Mouse (Mus musculus): ENCODE measurements around the gene Usp21.
"Not testable (repeated sequence)": the region's sequence is repeated elsewhere in the genome, so short reads cannot be mapped to it uniquely, and the experiment has no call there.

Gene Usp21

GRCm38 (mm10) chr1:171247453-171247841, 40.3 kb downstream of the Usp21 start:
- intact Hi-C loops (cut with DNase I) = no loop called here

GRCm38 (mm10) chr1:171246709-171247452, 40.9 kb downstream of the Usp21 start:
- intact Hi-C loops (cut with DNase I) = no loop called here

DNA sequence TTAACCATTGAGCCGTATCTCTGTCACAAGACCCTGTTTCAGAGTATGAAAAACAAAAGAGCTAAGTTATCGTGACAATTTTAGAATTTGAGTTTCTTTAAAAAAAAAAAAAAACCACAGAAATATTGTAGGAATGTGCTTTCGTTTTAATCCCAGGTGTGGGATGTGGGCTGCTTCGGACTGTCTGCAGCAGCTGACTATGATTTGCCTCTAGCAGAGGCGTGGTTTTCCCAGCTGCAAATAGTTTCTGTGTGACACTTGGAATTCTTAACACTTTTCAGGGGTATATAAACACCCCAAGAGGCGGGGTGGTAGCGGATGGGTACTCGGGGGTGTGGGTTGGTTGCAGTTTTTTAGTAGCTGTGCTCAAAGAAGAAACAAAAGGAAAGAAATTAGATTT, 42.4 kb downstream of the Usp21 start:
- intact Hi-C loops (cut with DNase I) = no loop called here

DNA sequence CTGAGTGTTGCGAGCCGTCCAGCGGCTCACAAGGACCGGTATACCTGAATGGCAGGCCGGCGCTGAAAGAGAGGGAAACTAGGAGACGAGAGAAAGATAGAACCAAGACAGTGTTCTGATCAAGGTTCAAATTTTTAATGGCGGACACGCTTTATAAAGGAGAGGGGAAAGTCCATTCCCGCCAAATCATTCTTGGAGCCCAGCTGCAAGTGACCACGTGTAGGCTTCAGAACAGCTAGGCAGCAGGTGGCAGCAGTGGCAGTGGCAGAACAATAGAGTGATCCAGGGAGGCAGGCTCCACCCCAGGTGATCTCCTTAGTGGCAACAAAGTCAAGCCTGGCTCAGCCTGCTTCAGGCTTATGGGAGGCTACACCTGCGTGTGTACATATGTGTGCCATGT, 45.8 kb downstream of the Usp21 start:
- intact Hi-C loops (cut with DNase I) = not testable (repeated sequence)

DNA sequence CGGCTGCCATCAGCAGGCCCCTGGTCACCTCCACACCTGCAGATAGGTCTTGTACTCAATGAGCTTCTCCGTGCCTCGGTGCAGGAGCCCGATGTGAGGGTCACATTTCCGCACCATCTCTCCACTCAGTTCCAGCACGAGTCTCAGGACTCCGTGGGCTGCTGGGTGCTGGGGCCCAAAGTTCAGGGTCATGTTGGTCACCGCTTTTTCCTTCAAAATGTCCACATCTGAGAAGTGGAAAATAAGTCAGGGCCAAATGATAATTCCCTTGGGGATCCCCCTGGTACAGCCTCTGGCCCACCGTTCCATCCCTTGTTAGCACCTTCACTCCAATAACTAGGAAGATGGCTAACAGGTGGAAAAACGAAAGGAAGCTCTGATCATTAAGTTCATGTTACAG, 46.9 kb downstream of the Usp21 start:
- intact Hi-C loops (cut with DNase I) = no loop called here

- intact Hi-C loops (cut with DNase I) = loop anchor here (2.0 kb wide), 1 partner anchor 15 kb away; the partner anchor contains the start of gene Apoa2
These were observed 47.6 kb downstream of the Usp21 start for GRCm38 (mm10) chr1:171239992-171240744.

DNA sequence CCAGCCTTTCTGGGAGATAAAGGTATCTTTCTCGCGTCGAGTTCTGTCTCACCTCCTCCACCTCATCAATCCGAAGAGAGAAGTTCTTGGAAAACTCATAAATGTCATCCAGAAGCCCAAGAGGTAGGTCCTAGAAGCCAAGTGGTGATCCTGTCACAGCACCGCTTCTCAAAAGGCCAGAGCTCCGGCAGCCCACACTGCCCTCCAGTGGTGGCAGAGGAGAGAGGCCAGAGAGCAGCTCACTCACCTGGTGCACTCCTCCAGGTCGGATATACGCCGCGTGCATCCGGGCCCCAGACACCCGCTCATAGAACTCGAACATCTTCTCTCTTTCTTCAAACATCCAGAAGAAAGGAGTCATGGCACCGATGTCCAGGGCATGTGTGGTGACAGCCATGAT, 49.3 kb downstream of the Usp21 start:
- intact Hi-C loops (cut with DNase I) = loop anchor here (2.0 kb wide), 1 partner anchor 14 kb away; the partner anchor contains the start of gene Apoa2

GRCm38 (mm10) chr1:171237438-171237837, 50.4 kb downstream of the Usp21 start:
- intact Hi-C loops (cut with DNase I) = no loop called here

- intact Hi-C loops (cut with DNase I) = no loop called here
These were observed 52.0 kb downstream of the Usp21 start for GRCm38 (mm10) chr1:171235791-171236190.

- intact Hi-C loops (cut with DNase I) = no loop called here
These were observed 53.3 kb downstream of the Usp21 start for GRCm38 (mm10) chr1:171234538-171234937.

DNA sequence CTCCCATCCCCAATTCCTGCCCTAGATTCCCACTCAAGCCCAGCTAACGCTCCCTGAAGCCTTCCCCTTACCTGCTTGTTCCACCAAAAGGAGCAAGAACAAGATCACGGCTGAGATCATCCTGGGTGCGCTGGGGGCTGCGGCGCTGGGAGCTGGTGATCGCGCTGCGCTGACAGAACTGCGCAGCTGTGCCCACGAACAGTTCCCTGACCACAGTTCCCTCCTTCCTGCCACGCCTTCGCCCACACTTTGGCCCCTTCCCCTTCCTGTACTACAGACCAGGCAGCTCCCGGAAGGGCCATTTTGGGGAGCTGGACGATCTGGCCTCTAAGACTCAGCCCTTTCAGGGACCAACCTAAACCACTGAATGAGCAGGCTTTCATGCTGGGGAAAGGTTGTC, 53.7 kb downstream of the Usp21 start, which contains the start of gene Fcer1g:
Gene Fcer1g (minus strand): TSS at position 240 of the 400 bp plus-strand sequence.
- intact Hi-C loops (cut with DNase I) = no loop called here

DNA sequence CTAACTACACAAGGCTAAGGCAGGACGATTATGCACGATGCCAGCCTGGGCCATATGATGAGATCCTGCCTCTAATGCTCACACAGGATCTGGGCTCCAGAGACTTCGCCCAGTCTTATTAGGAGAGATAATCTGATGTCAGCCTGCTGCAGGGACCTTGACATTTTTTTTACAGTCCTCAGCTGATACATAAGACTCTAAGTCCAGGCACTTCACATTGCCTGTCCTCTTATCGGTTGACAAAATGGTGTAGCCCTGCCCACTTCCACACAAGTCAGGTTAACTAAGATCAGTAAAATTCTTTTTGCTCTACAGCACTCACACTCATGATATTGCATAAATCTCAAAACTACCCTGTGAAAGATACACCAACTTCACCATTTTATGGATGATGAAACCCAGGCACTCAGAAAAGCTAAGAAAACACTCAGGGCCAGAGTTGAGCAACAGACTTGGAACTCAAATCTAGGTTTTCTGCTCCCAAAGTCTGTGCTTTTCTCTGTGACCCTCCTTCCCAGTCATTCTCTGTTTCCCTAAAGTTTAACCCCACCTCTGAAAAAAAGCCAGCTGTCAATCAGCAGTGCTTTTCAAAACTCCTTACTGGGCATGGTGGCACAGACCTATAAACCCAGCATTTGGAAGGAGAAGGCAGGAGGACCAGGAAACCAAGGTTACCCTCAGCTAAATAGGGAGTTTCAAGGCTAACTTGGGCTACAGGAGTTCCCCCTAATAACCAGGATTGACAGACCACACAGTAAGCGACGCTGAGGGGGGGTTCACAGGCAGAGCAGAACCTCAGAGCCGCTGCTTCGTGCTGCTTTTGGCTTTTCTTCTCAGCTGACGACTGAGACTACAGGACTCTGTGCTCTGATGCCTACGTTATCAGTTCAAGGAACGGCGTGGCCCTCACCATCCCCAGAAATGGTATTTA, 54.7 kb downstream of the Usp21 start:
- intact Hi-C loops (cut with DNase I) = no loop called here

DNA sequence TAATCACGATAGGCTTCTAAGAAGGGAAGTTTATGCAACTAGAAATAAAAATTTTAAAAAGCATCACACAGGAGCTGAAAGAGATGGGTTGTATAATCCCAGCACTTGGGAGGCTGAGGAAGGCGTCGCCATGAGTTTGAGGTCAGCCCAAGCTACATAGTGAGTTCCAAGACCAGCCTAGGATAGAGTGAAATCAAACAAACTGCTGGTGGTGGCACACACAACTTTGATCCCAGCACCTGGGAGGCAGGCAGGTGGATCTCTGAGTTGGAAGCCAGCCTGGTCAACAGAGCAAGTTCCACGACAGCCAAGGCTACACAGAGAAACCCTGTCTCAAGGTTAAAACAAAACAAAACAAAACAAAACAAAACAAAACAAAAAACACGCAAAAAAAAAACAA, 55.4 kb downstream of the Usp21 start:
- intact Hi-C loops (cut with DNase I) = no loop called here

All from adrenal gland (tissue).